Mouse (Mus musculus): ENCODE measurements around the gene Syn2.
A peak's percentile ranks its signal among the peaks of the same experiment; 100 is the strongest.

The Syn2 gene

DNA sequence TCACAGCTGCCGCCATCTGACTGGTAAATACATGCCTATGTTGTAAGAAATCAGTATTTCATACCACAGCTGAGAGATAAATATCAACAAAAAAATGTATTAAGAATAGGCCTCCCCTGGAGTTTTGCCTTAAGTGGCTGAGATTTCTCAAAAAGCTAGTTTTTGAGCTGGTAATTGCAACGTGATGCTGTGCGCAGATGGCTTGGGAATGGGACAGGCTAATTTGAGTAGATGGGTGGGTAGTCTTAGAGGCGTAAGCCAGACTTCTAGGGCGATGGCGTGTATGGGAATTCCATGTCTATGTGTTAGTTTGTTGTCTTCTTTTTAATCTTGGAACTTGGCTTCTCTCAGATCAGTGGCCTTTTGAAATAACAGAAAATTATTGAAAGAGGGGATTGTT is 157.1 kb downstream of the Syn2 start:
- DNase-seq (ENCODE audit: low spot score) = no peak

DNA sequence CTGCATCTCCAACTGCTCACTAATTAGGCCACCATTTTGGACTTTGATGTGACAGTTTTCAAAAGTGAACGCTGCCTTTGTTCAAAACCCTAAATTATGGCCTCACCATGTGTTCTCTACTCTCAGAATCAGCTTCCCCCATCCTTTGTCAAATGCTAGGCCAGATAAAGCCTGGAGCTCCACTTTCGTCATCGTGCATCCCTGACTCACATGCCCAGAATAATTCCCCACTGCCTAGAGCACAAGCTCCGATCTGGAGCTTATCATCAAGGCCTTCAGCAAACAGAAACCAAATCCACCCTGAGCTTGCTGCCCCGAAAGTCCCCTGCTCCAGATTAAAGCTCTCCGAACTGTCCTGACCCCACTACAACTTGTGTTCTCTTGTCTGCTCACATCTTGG is 157.9 kb downstream of the Syn2 start:
- DNase-seq (ENCODE audit: low spot score) = no peak

DNA sequence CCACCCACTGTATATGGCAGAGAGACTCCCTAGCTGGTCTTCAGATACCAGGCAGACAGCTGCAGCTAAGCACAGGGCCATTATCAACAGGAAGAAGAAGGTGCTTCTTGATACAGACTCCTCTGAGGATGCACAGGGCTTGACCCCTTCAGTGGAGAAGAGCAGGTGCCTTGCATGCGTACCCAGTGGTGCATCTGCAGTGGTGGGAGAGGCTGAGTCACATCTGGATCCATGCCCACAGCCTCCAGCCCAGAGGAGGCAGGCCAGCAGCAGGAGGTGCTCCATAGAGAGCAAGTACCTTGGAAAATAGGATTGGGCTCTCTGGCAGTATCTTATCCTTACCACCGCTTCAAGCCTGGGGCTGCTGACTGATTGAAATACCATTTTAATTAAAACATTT is 159.2 kb downstream of the Syn2 start:
- DNase-seq (ENCODE audit: low spot score) = no peak

DNA sequence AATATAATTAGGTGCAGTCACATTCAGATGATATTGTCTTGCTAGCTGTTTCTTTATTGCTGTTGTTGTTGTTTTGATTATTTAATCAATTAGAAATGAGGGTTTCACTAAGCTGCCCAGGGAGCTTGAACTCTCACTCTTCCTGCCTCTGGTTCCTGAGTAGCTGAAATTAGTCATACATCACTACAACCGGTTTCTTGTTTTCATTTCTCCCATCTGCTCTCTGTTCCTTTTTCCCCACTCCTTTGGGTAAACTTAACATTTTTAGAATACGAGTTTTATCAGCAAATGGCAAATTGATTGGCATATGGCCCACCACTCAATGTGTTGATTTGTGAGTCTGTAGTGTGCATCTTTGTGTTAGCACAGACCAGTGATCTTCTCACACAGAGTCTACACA is 172.4 kb downstream of the Syn2 start:
- DNase-seq (ENCODE audit: low spot score) = no peak

DNA sequence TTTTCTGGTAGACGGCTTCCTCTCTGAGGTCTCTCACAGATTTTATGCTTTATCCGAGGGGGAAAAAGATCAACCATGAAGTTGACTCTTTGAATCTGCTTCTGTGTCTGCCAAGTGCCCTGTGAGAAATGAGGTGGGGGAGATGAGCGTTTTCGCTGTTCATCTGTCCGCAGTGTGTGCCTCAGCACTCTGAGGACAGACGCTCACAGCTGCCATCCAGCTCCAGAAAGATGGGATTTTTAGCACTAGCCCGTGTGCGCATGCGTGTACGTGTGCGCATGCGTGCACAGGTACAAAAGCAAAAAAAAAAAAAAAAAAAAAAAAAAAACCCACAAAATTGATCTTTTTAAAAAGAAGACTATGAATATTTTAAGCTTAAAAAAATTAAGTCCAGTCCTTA is 178.1 kb downstream of the Syn2 start:
- DNase-seq (ENCODE audit: low spot score) = no peak

DNA sequence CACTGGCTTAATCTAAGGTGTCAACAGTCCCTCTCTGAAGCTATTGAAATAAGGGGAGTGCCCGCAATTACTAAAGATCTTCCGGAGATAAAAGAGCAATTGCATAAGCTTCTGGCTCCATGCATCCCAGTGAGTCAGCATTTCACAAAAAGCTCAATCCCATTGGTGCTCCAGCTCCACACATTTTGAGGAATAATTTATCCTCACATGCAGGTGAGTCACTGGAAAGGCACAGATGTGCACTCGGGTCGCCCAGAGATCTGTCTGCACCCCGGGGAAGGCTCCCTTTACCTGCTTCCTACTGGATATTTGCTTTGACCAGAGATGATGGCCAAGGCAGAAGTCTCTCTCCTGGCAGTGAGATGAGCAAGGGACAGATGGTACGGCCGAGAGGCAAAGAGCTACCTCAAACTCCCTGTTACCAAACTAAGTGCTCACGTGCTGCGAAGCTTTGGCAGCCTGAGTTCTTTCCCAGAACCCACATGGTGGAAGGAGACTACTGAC is 178.6 kb downstream of the Syn2 start:
- peak; percentile 24 for DNase-seq (ENCODE audit: low spot score)

DNA sequence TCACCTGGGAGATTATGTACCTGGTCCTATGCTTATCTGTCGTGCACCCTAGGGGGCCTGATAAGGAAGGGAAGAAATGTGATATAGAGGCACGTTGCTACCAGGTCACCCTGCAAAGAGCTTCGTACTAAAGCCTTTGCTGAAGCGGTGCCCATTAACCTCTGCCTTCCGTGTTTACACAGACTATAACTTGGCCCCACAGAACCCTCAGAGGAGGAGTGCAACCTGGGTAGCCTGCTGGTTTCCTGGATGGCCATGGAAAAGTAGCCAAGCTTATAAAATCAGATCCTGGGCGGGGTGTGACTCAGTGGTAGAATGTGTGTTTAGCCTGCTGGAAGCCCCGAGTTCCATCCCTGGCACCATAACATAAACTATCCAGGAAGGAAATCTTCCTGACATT is 179.2 kb downstream of the Syn2 start:
- no peak for DNase-seq (ENCODE audit: low spot score)

DNA sequence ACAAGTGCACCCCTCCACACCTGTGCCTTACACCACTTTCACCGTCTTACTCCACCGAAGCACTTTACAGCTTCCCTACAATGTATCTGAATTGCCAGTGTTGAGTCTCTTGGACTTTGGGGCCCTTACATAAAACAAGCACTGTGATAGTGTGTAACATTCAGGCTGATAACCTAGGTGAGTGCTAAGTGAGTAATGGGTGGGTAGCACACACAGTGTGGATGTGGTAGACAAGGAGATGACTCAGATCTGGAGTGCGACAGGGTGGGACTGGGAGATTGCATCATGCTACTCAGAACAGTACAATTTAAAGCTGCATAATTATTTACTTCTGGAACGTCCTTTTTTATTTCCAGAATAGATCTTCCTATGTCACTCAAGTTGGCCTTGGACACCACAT is 181.1 kb downstream of the Syn2 start:
- no peak for DNase-seq (ENCODE audit: low spot score)

DNA sequence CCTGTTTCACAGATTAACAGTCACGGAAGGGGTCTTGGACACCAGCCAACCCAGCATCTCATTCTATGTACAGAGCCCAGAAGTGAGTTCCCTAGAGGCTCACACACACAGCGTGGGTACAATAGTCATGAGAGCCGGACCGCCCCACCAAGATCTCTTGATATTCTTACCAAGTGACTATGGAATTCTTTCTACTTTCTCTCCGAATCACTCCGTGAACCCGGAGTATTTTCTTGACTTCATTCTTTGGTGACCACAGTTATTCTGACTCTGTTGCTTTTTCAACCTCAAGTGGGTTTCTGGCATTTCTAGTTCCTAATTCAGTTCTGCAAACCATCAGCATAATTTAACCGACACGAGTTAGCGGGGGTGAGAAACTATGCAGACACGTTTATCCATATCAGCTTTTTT is 182.1 kb downstream of the Syn2 start:
- no peak for DNase-seq (ENCODE audit: low spot score)

DNA sequence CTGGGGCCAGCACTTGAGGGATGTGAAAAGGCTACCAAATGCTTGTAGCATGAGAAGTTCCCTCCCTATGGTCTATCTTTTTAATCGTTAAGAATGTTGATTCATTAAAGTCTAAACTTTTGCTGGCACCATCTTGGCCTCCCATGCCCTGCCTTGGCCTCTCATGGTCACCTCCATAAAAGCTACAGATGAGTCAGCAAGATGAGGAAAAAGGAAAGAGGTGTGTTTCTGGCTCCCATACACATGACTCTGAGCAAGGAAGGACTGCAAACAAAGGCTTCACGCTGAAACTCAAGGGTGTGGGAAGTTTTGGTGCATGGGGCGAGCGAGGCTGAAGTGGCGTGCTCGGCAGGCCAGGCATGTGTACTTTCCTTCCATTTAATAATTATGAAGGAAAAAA is 184.1 kb downstream of the Syn2 start:
- DNase-seq (ENCODE audit: low spot score) = no peak

DNA sequence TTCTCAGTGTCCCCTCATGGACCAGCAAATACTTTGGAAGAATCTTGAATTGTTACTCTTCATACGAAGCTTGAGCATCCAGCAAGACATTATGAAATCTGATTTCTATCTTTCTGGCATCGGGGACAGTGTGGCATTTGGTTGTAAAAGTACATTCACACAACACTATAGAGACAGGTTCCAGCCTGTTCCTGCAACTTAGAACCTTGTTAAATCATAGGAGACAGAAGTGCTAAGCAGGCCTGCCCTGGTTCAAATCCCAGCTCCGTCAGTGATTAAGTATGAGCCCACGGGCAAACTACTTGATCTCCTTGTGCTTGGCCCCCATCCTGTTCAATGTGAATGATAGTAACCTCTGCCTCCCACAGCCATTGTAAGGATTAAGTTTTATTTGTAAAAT is 185.0 kb downstream of the Syn2 start:
- no peak for DNase-seq (ENCODE audit: low spot score)

DNA sequence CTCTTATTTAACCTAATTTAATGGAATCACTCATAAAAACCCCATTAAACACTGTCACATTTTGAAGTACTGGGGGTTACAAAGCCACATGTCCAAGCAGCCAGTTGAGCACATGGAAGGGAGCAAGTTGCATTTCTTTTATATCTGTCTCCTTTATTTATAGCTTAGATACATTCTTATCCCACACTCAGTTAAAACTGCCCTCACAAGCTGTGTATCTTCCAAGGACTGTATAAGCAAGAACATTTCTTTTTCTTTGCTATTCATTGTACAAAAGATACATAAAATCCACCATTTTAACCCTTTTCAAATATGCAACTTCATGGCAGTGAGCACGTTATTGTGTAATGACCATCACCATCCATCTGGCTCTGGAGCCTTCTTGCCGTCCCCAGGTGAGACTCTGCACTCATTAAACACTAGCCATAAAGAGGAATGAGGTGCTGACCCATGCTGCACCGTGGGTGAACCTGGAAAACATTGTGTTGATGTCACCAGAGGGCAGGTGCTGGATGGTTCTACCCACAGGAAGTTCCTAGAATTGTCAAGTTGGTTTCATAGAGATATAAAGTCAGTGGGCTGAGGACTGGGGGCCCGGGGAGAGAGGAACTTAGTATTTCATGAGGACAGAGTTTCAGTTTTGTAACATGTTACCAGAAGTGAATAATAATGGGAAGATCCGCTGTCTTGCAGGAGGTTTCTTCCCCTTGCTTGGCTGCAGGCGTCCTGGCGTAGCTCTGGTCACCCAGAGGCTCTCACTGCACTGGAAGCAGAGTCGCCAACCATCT is 186.4 kb downstream of the Syn2 start:
- no peak for DNase-seq (ENCODE audit: low spot score)

DNA sequence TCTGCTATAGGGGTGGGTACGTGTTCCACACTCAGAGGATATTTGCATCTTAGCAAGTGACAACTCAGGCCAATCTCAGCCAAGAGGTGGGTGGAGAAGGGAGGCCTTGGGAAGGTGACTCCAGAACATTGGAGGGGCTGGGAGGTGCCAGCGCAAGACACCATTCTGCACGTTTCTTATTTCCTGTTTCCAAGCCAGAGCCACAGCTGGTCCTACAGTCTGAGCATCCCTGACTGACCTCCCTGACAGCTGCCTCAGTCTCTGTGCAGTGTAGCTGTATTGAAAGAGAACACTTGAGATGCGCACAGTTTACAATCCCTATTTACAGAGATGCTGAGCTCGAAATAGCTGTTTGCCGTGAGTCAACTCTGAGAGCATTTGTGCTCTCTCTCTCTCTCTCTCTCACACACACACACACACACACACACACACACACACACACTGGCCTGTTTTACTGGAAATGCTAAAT is 187.2 kb downstream of the Syn2 start:
- DNase-seq (ENCODE audit: low spot score) = no peak

DNA sequence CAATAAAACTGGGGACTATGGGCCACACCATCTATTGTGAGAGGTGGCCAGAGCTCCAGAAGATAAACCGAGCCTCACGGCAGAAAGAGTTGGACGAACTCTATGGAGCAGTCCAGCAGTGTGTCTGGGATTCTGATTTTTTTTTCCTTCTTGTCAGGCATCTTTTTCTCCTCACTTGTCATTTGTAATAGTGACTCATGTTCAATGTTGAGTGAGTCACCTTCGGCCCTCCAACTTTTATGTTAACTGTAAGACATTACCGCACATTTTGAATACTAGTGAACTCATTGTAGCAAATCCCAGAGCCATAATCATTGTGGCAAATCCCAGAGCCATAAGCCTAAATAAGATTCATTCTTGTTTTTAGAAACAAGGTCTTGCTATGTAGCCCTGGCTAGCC is 188.3 kb downstream of the Syn2 start:
- no peak for DNase-seq (ENCODE audit: low spot score)

DNA sequence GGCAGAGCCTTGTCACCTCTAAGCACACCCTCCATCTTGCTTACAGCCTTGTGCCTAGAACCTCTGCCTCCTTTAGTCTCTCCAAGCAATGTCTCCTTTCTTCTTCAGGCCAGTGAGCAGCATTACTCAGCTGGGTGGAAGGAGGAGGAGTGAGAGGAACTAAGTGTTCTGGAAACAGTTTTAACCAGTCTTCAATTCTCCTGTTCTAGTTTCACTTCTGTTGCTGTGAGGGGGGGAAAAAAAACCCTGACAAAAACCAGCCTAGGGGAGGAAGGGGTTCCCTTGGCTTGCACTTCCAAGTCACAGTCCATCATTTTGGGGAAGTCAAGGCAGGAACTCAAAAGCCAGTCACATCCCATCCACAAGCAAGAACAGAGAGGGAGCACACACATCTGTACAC is 196.3 kb downstream of the Syn2 start:
- no peak for DNase-seq (ENCODE audit: low spot score)

Data from adipocyte (in vitro differentiated cells).